Mouse (Mus musculus) midbrain, embryonic 10.5 days (tissue): ENCODE measurements around the gene Cox7a1. TPM values are rescaled to one million over a fixed set of nuclear protein-coding genes. Genes with fewer than 3 reads are reported as not detected.
"Not testable (repeated sequence)": the region's sequence is repeated elsewhere in the genome, so short reads cannot be mapped to it uniquely, and the experiment has no call there.

Experiments
- DNase-seq: peaks from one replicate; pipeline ENCODE4 v3.0.0-alpha.2; 2017; ENCODE audit warnings: low spot score
- H3K27ac ChIP-seq: fragments of 300-500 bp; sonication (generic); replicated peaks from 2 replicates; pipeline ENCODE4 v1.5.1; 2016; ENCODE audit warnings: mild to moderate bottlenecking
- H3K27me3 ChIP-seq: fragments of 300-500 bp; sonication (generic); 2 replicates; pipeline ENCODE4 v1.6.1; 2016; ENCODE audit warnings: low read depth, mild to moderate bottlenecking; ENCODE audit not compliant: poor library complexity, severe bottlenecking
- H3K36me3 ChIP-seq: fragments of 300-500 bp; sonication (generic); 2 replicates; pipeline ENCODE4 v1.6.1; 2016; ENCODE audit warnings: mild to moderate bottlenecking, moderate library complexity
- H3K4me1 ChIP-seq: fragments of 300-500 bp; sonication (generic); 2 replicates; pipeline ENCODE4 v1.6.1; 2016
- H3K4me3 ChIP-seq: fragments of 300-500 bp; sonication (generic); 2 replicates; pipeline ENCODE4 v1.5.1; 2016; ENCODE audit warnings: mild to moderate bottlenecking, moderate library complexity
- H3K9me3 ChIP-seq: fragments of 300-500 bp; sonication (generic); replicated peaks from 2 replicates; pipeline ENCODE4 v1.6.1; 2016; ENCODE audit warnings: mild to moderate bottlenecking
- WGBS: fragments of 180-500 bp; shearing (Covaris S2); methylation state at CpG from one replicate; pipeline ENCODE4 v1.1.7; 2016; 5-methylcytosine and 5-hydroxymethylcytosine counted together
- polyA plus RNA-seq: library from polyadenylated mRNA; unstranded; fragments of >200 nt; fragmentation: Nextera tagmentation; extraction: Ambion mirVana; gene quantifications from 2 replicates; pipeline ENCODE4 v1.2.1, GENCODE M21; 2016

The Cox7a1 gene
- polyA plus RNA-seq, 1 experiment from 2014 or later, result 7.2 TPM

GRCm38 (mm10) chr7:30176474-30176873 lies 7.5 kb upstream of the Cox7a1 start:
- Histone ChIP-seq H3K9me3 (no peaks in the 10 kb centered on the region), H3K27ac (no peak overlapping the region), H3K4me1 (no peaks in the 10 kb centered on the region), H3K27me3 (no peaks in the 10 kb centered on the region), H3K4me3 (no peak overlapping the region), H3K36me3 (peaks cover 46% of the 10 kb centered on the region)
- no peak for DNase-seq
- WGBS, result 87% methylated on average over 12 of the region's 12 CpGs

DNA sequence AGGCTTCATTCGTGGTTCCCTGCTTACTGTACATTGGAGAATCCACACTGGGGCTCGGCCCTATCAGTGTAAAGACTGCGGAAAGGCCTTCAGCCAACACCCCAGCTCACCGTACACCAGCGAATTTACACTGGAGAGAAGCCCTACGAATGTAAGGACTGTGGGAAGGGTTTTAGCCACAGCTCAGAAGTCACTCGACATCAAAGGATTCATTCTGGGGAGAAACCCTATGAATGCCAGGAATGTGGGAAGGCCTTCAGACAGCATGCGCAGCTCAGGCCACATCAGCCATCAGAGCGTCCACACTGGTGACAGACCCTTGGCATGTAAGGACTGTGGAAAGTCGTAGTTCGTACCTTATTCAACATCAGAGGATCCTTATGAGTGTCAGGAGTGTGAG lies 5.7 kb upstream of the Cox7a1 start:
- no peaks in the 10 kb centered on the region for H3K27me3 ChIP-seq
- peaks cover 44% of the 10 kb centered on the region for H3K36me3 ChIP-seq
- no peak overlapping the region for H3K27ac ChIP-seq
- H3K4me1 ChIP-seq, result no peaks in the 10 kb centered on the region
- H3K4me3 ChIP-seq, result no peak overlapping the region
- H3K9me3 ChIP-seq, result no peaks in the 10 kb centered on the region
- 87% methylated on average over 11 of the region's 11 CpGs for WGBS
- no peak for DNase-seq

- Histone ChIP-seq H3K27ac (no peak overlapping the region), H3K4me1 (peaks cover 19% of the 10 kb centered on the region), H3K27me3 (no peaks in the 10 kb centered on the region), H3K36me3 (peaks cover 41% of the 10 kb centered on the region), H3K4me3 (no peak overlapping the region), H3K9me3 (no peaks in the 10 kb centered on the region)
- peak; percentile 72 for DNase-seq
- whole genome bisulfite sequencing, result 7% methylated on average over 4 of the region's 4 CpGs
These were observed 2.6 kb upstream of the Cox7a1 start for GRCm38 (mm10) chr7:30181308-30181707.

DNA sequence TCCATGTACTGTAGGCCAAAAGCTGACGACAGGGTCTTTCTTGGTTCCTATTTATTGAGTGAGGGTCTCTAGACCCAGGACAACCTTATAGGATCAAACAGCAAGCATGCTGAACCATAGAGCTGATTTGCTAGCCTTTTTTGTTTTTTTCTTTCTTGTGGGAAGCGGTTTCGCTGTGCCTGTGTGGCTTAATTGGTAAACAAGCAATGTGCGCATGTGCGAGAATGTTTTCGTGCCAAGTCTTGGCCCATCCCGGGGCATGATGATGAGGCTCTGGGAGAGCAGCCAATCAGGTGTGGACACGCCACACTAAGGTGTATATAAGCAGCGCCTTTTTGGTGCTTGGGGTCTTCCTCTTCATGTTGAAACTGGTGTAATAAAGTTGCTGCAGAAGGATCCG lies 2.0 kb upstream of the Cox7a1 start:
- Histone ChIP-seq H3K36me3 (peaks cover 41% of the 10 kb centered on the region), H3K4me1 (peaks cover 19% of the 10 kb centered on the region)
- WGBS, result 93% methylated on average over 10 of the region's 10 CpGs
- H3K27ac ChIP-seq, H3K9me3 ChIP-seq, H3K4me3 ChIP-seq, DNase-seq, H3K27me3 ChIP-seq: not testable (repeated sequence)

DNA sequence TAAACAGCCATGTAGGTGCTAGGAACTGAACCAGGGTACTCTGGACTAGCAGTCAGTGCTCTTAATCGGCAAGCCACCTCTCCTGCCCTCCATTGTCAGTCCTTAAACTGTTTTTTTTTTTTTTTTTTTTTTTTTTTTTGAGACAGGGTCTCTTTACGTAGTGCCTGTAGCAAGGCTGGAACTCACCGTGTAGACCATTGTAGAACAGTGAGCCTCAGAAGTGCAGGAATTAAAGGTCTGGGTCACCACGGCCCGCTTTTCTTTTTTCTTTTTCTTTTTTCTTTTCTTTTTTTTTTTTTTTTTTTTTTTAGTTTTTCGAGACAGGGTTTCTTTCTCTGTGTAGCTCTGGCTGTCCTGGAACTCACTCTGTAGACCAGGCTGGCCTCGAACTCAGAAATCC lies 755 bp upstream of the Cox7a1 start:
- H3K36me3 ChIP-seq, result peaks cover 43% of the 10 kb centered on the region
- H3K9me3 ChIP-seq, H3K27me3 ChIP-seq, H3K4me3 ChIP-seq, H3K27ac ChIP-seq, DNase-seq: not testable (repeated sequence)
- peaks cover 19% of the 10 kb centered on the region for H3K4me1 ChIP-seq
- WGBS, result 74% methylated on average over 7 of the region's 7 CpGs

GRCm38 (mm10) chr7:30184641-30185348 lies 851 bp downstream of the Cox7a1 start:
- Histone ChIP-seq H3K27me3 (no peaks in the 10 kb centered on the region), H3K4me3 (0 out of 2 replicates have a peak overlapping the region, but pooled peaks have one; percentile 46), H3K36me3 (peaks cover 47% of the 10 kb centered on the region), H3K4me1 (peaks cover 19% of the 10 kb centered on the region), H3K9me3 (no peaks in the 10 kb centered on the region), H3K27ac (no peak overlapping the region)
- DNase-seq, result no peak
- 72% methylated on average over 13 of the region's 13 CpGs for WGBS

GRCm38 (mm10) chr7:30188344-30189115 lies 4.6 kb downstream of the Cox7a1 start:
- Histone ChIP-seq H3K9me3 (no peaks in the 10 kb centered on the region), H3K36me3 (peaks cover 73% of the 10 kb centered on the region), H3K27ac (no peak overlapping the region), H3K4me1 (peaks cover 29% of the 10 kb centered on the region), H3K4me3 (no peak overlapping the region), H3K27me3 (no peaks in the 10 kb centered on the region)
- DNase-seq, result no peak
- 91% methylated on average over 12 of the region's 12 CpGs for WGBS

DNA sequence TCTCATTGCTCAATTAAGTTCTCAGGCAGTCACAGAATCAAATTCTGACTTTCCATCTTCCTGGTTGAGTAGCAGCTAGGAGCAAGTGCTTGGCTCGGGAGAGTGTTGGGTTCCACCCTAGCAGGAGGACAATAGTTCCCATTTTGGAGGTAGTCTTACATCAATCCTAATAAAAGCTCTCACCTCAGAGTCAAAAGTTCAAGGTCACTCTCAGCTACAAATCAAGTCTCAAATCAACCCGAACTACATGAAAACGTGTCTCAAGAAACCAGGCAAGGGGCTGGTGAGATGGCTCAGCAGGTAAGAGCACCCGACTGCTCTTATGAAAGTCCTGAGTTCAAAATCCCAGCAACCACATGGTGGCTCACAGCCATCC lies 5.2 kb downstream of the Cox7a1 start:
- no peak for DNase-seq
- WGBS, result 92% methylated on average over 4 of the region's 4 CpGs
- Histone ChIP-seq H3K4me1 (peaks cover 28% of the 10 kb centered on the region), H3K36me3 (peaks cover 73% of the 10 kb centered on the region), H3K27ac (no peak overlapping the region), H3K27me3 (no peaks in the 10 kb centered on the region), H3K4me3 (no peak overlapping the region), H3K9me3 (no peaks in the 10 kb centered on the region)

DNA sequence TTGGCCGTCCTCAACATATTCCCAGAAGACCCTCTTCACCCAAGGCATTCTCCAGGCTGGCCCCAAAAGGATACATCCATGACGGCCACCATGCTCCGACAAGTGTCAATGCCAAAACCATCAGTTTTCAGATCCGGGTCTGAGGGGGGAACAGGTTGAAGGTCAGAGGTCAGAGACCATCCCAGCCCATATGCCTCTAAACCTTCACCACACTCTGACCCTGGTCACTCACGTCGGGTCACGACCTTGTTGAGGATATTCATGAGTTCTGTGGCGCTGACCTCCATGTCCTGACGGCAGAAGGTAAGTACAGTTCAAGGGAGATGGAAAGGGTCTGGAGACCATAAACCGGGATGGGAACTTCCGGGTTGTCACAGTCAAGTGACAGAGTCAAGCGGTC lies 8.1 kb downstream of the Cox7a1 start:
- Histone ChIP-seq H3K4me1 (peaks cover 28% of the 10 kb centered on the region), H3K9me3 (no peaks in the 10 kb centered on the region), H3K4me3 (no peak overlapping the region), H3K36me3 (peaks cover 51% of the 10 kb centered on the region), H3K27ac (no peak overlapping the region), H3K27me3 (no peaks in the 10 kb centered on the region)
- no peak for DNase-seq
- WGBS, result 91% methylated on average over 12 of the region's 12 CpGs

GRCm38 (mm10) chr7:30193013-30193412 lies 9.1 kb downstream of the Cox7a1 start:
- Histone ChIP-seq H3K36me3 (peaks cover 41% of the 10 kb centered on the region), H3K27me3 (no peaks in the 10 kb centered on the region), H3K4me1 (peaks cover 28% of the 10 kb centered on the region), H3K9me3 (no peaks in the 10 kb centered on the region), H3K4me3 (peak overlapping the region; percentile 83), H3K27ac (no peak overlapping the region)
- 15% methylated on average over 9 of the region's 9 CpGs for WGBS
- no peak for DNase-seq

- H3K27ac ChIP-seq, result peak overlapping the region; percentile 86
- H3K9me3 ChIP-seq, result no peaks in the 10 kb centered on the region
- H3K36me3 ChIP-seq, result peaks cover 35% of the 10 kb centered on the region
- WGBS, result under 1% methylated on average over 26 of the region's 26 CpGs
- peak; percentile 81 for DNase-seq
- no peaks in the 10 kb centered on the region for H3K27me3 ChIP-seq
- peak overlapping the region; percentile 83 for H3K4me3 ChIP-seq
- peaks cover 28% of the 10 kb centered on the region for H3K4me1 ChIP-seq
These were observed 9.7 kb downstream of the Cox7a1 start for GRCm38 (mm10) chr7:30193581-30194100.

GRCm38 (mm10) chr7:30194101-30194831 lies 10.3 kb downstream of the Cox7a1 start:
- no peaks in the 10 kb centered on the region for H3K27me3 ChIP-seq
- under 1% methylated on average over 26 of the region's 26 CpGs for WGBS
- H3K9me3 ChIP-seq, result no peaks in the 10 kb centered on the region
- H3K4me3 ChIP-seq, result peak overlapping the region; percentile 83
- peaks cover 29% of the 10 kb centered on the region for H3K36me3 ChIP-seq
- peak overlapping the region; percentile 86 for H3K27ac ChIP-seq
- DNase-seq, result peak; percentile 44
- H3K4me1 ChIP-seq, result peaks cover 28% of the 10 kb centered on the region
